In genomic region chr5:50027561-50027960, GRCm38 (mm10) we compare ENCODE assay signal across 11 mouse cellular contexts. TPM values are rescaled to one million over a fixed set of nuclear protein-coding genes. Genes with fewer than 3 reads are reported as not detected.
A peak's percentile ranks its signal among the peaks of the same experiment; 100 is the strongest.
DNase-seq lines count a peak whose midpoint lies in the region; ATAC-seq and TF ChIP-seq lines count a peak whose summit lies in the region.
"Had no signal": no experiment of that assay in that cellular context is flagged by ENCODE, and none has a peak within 500 bp of the region (broad histone marks: within the 10 kb centered on the region; RNA-seq: fewer than 3 reads in every experiment).

No protein-coding gene starts in this region.

- peaks cover 5% of the 10 kb centered on the region; the same call in 1 of the 2 replicates for H3K36me3 ChIP-seq in forebrain, postnatal 0 days (ENCODE audit: insufficient read depth)

- no peak for DNase-seq in frontal cortex, adult 2 months (ENCODE audit: extremely low spot score in 1 of 2, low spot score in 1 of 2)
- DNase-seq in layer of hippocampus, postnatal 14 days (ENCODE audit: low spot score in 2 of 2) = peak; percentile 15 to 26
- DNase-seq in layer of hippocampus, adult 9-10 months (ENCODE audit: low spot score) = no peak
- peak; percentile 81 to 91 for DNase-seq in adrenal gland, adult (ENCODE audit: inconsistent age in 2 of 2, low spot score in 1 of 2)
- DNase-seq in forebrain, postnatal 0 days = peak; percentile 41
- no peak for DNase-seq in left cerebral cortex, adult 9 months (ENCODE audit: low spot score in 2 of 2)
- DNase-seq: gastrocnemius, adult 2 months had no signal

- no peak overlapping the region for H3K4me2 ChIP-seq in forebrain, postnatal 0 days (ENCODE audit: low read depth)
- H3K4me2 ChIP-seq: kidney, embryonic 15.5 days had no signal

- no peaks in the 10 kb centered on the region for H3K27me3 ChIP-seq in forebrain, postnatal 0 days (ENCODE audit: insufficient read depth, low read length)
- H3K27me3 ChIP-seq: kidney, embryonic 15.5 days; megakaryocyte, embryonic 14.5 days had no signal

- 36% methylated on average over 5 of the region's 5 CpGs for WGBS in forebrain, postnatal 0 days

- 0 out of 2 replicates have a peak, but pooled peaks have one; percentile 28 for ATAC-seq in frontal cortex, adult (ENCODE audit: low TSS enrichment)
- peak; percentile 48 for ATAC-seq in forebrain, postnatal 0 days
- no peak for ATAC-seq in megakaryocyte-erythroid progenitor cell, adult 5-6 weeks (replicated peaks; ENCODE audit: low FRiP score, low TSS enrichment, poor library complexity, severe bottlenecking)

- H3K9ac ChIP-seq in forebrain, postnatal 0 days = no peak overlapping the region
- H3K9ac ChIP-seq: kidney, embryonic 15.5 days had no signal

- peaks cover 9% of the 10 kb centered on the region for H3K4me1 ChIP-seq in forebrain, postnatal 0 days (ENCODE audit: insufficient read depth)

- no peak for TF ChIP-seq CTCF in forebrain, postnatal 0 days (IDR thresholded peaks at IDR 0.05; ENCODE audit: low read depth)

- H3K27ac ChIP-seq in forebrain, postnatal 0 days (ENCODE audit: low read depth, low read length) = peak overlapping the region; percentile 36; the same call in 1 of the 2 replicates
- H3K27ac ChIP-seq: gastrocnemius, adult 2 months; kidney, embryonic 15.5 days had no signal

- H3K4me3 ChIP-seq in forebrain, postnatal 0 days (ENCODE audit: low read depth, low read length) = no peak overlapping the region
- H3K4me3 ChIP-seq: gastrocnemius, adult 2 months; kidney, embryonic 15.5 days; megakaryocyte, embryonic 14.5 days had no signal

- H3K9me3 ChIP-seq in forebrain, postnatal 0 days (ENCODE audit: low read length) = no peaks in the 10 kb centered on the region
- H3K9me3 ChIP-seq: kidney, embryonic 15.5 days; megakaryocyte, embryonic 14.5 days had no signal

RNA-seq across cellular contexts. Expression of gene Adgra3, which starts 31.2 kb away (rescaled TPM):
- polyA plus RNA-seq in frontal cortex, adult 2 months (2012; rRNA removed) = 18.8 and 20.5 TPM in 2 replicates
- 10 to 100 TPM; 31.5 to 31.7 TPM for total RNA-seq in layer of hippocampus, postnatal 14 days (2021)
- 42.1 and 46.8 TPM in 2 replicates for total RNA-seq in forebrain, postnatal 0 days (2014; rRNA removed)
- 8.9 and 9.1 TPM in 2 replicates for polyA plus RNA-seq in forebrain, postnatal 0 days (2015; fragmentation: Nextera tagmentation; extraction: Ambion mirVana)
- total RNA-seq in megakaryocyte-erythroid progenitor cell, adult 5-6 weeks (2014; fragmentation: Nextera tagmentation) = 1.4 and 2.5 TPM in 2 replicates
- total RNA-seq in megakaryocyte-erythroid progenitor cell, adult 5-6 weeks (2017) = 2.8 and 3.2 TPM in 2 replicates

Comparison
In these comparisons a context has a peak if more than half of its experiments do, and no peak if none do; other contexts are left out.
1. DNase-seq: peak in layer of hippocampus, postnatal 14 days (2 of 2), adrenal gland, adult (2 of 2) and forebrain, postnatal 0 days (single experiment); none in frontal cortex, adult 2 months (0 of 2), layer of hippocampus, adult 9-10 months (single experiment) and left cerebral cortex, adult 9 months (0 of 2).
2. RNA of gene Adgra3, which starts 31.2 kb away (total RNA-seq): 42.1 to 46.8 TPM in forebrain, postnatal 0 days and 31.5 to 31.7 TPM in layer of hippocampus, postnatal 14 days; 1.4 to 3.2 TPM in megakaryocyte-erythroid progenitor cell, adult 5-6 weeks; every median in the first group is over 4 times any median in the second.